Mouse (Mus musculus): ENCODE data around the gene Tagap.
"Not testable (repeated sequence)": the region's sequence is repeated elsewhere in the genome, so short reads cannot be mapped to it uniquely, and the experiment has no call there.

DNA sequence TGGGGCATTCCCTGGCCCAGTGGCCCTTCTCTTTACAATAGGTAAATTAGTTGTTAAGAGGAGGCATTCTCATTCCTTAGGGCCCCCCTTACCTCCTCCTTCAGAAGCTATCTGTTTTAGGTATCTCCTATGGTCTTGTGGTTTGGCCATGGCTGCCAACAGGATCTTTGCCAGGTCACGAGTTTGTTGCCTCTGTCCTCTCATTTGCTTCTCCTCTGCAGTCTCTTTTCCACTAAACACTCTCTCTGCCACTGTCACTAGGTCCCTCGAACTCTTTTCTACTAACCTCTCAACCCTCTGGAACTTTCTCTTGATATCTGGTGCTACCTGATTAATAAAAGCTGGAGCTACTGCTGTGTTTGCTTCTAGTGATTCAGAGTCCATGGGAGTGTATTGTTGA is 38.6 kb downstream of the Tagap start:
- not testable (repeated sequence) for TF ChIP-seq CTCF (IDR thresholded peaks at IDR 0.05; ENCODE audit: borderline replicate concordance, insufficient read depth, low read depth, low read length); POLR2A (IDR thresholded peaks at IDR 0.05; ENCODE audit: borderline replicate concordance, insufficient read depth, low read length)

Data from cerebellum, adult 2 months (tissue).